Comparison of ENCODE assay signal across 9 mouse cellular contexts in genomic region chr2:84617637-84618515, GRCm38 (mm10). TPM values are rescaled to one million over a fixed set of nuclear protein-coding genes. Genes with fewer than 3 reads are reported as not detected.
DNase-seq lines count a peak whose midpoint lies in the region; ATAC-seq and TF ChIP-seq lines count a peak whose summit lies in the region.
"Had no signal": no experiment of that assay in that cellular context is flagged by ENCODE, and none has a peak within 500 bp of the region (broad histone marks: within the 10 kb centered on the region; RNA-seq: fewer than 3 reads in every experiment).

No protein-coding gene starts in this region.

- H3K27me3 ChIP-seq in forebrain, embryonic 13.5 days, result no peaks in the 10 kb centered on the region
- no peaks in the 10 kb centered on the region for H3K27me3 ChIP-seq in splenic B cell, adult 2 months (ENCODE audit: control insufficient read depth, insufficient read depth, low read length, poor library complexity, severe bottlenecking)
- H3K27me3 ChIP-seq: embryonic facial prominence, embryonic 12.5 days had no signal

- H3K4me1 ChIP-seq in lung, adult 2 months (ENCODE audit: control insufficient read depth, insufficient read depth, low read length), result peaks cover 16% of the 10 kb centered on the region
- H3K4me1 ChIP-seq in forebrain, embryonic 13.5 days, result no peaks in the 10 kb centered on the region
- H3K4me1 ChIP-seq: embryonic facial prominence, embryonic 12.5 days had no signal

- WGBS in lung, adult 2 months, result 44% methylated on average over 3 of the region's 3 CpGs
- WGBS in forebrain, embryonic 13.5 days, result 73% methylated on average over 3 of the region's 3 CpGs

- no peak overlapping the region for H3K4me3 ChIP-seq in lung, adult 2 months (replicated peaks; ENCODE audit: extremely low read depth, low read depth, low read length)
- H3K4me3 ChIP-seq in forebrain, embryonic 13.5 days, result no peak overlapping the region
- H3K4me3 ChIP-seq: embryonic facial prominence, embryonic 12.5 days had no signal

- no peaks in the 10 kb centered on the region for H3K9me3 ChIP-seq in forebrain, embryonic 13.5 days (replicated peaks)
- H3K9me3 ChIP-seq: embryonic facial prominence, embryonic 12.5 days had no signal

- peaks cover 71% of the 10 kb centered on the region for H3K36me3 ChIP-seq in forebrain, embryonic 13.5 days (ENCODE audit: poor library complexity, severe bottlenecking)
- H3K36me3 ChIP-seq in splenic B cell, adult 2 months (ENCODE audit: control insufficient read depth, insufficient read depth, low read length, poor library complexity, severe bottlenecking), result no peaks in the 10 kb centered on the region

- DNase-seq in lung, adult 2 months, result no peak
- DNase-seq in lung, adult 18-20 months, result no peak
- peak; percentile 77 for DNase-seq in brain, adult 2 months (ENCODE audit: low read depth, low spot score)
- DNase-seq in lung, postnatal 25 days (ENCODE audit: low spot score), result peak; percentile 76
- peak; percentile 89 for DNase-seq in splenic B cell, adult 2 months (ENCODE audit: low read depth, low spot score)
- no peak for DNase-seq in right cerebral cortex, postnatal 4 days

- H3K27ac ChIP-seq in forebrain, embryonic 13.5 days, result no peak overlapping the region
- H3K27ac ChIP-seq: embryonic facial prominence, embryonic 12.5 days had no signal

- TF ChIP-seq CTCF in lung, adult 2 months (IDR thresholded peaks at IDR 0.05; ENCODE audit: insufficient read depth, low read length), result peak; percentile 25; the same call in 1 of the 2 replicates

- H3K9ac ChIP-seq in forebrain, embryonic 13.5 days, result no peak overlapping the region
- H3K9ac ChIP-seq: embryonic facial prominence, embryonic 12.5 days had no signal

- TF ChIP-seq POLR2A in lung, adult 2 months (IDR thresholded peaks at IDR 0.05; ENCODE audit: borderline replicate concordance, extremely low read depth, low read depth, low read length), result no peak

- peak; percentile 73 for ATAC-seq in forebrain, embryonic 13.5 days
- ATAC-seq in inflammation-experienced regulatory T-cells, adult 6 months, result peak; percentile 96

- no peak overlapping the region for H3K4me2 ChIP-seq in forebrain, embryonic 13.5 days
- H3K4me2 ChIP-seq: embryonic facial prominence, embryonic 12.5 days had no signal

RNA-seq across cellular contexts. Expression of gene Ctnnd1, which starts 32.7 kb away (rescaled TPM):
- polyA plus RNA-seq in lung, adult 2 months (2012; rRNA removed), result 86.2 and 130 TPM in 2 replicates
- polyA plus RNA-seq in forebrain, embryonic 13.5 days (2015; fragmentation: Nextera tagmentation; extraction: Ambion mirVana), result 31.6 and 32.8 TPM in 2 replicates
- under 1 TPM; 0.35 to 0.97 (median 0.62) TPM for polyA plus RNA-seq in inflammation-experienced regulatory T-cells, adult 6 months (2017; shearing (Covaris generic))

RNA-seq across cellular contexts. Expression of gene Btbd18, which starts 41.0 kb away (rescaled TPM):
- 0.05 TPM in 1 of 2 replicates, not detected in the other for polyA plus RNA-seq in lung, adult 2 months (2012; rRNA removed)
- polyA plus RNA-seq in forebrain, embryonic 13.5 days (2015; fragmentation: Nextera tagmentation; extraction: Ambion mirVana), result 0.25 and 0.31 TPM in 2 replicates
- under 1 TPM; 0.43 to 0.73 (median 0.64) TPM for polyA plus RNA-seq in inflammation-experienced regulatory T-cells, adult 6 months (2017; shearing (Covaris generic))

RNA-seq across cellular contexts. Expression of gene Selenoh, which starts 52.7 kb away (rescaled TPM):
- polyA plus RNA-seq in lung, adult 2 months (2012; rRNA removed), result 40.4 and 51.7 TPM in 2 replicates
- polyA plus RNA-seq in forebrain, embryonic 13.5 days (2015; fragmentation: Nextera tagmentation; extraction: Ambion mirVana), result 418 and 438 TPM in 2 replicates
- polyA plus RNA-seq in inflammation-experienced regulatory T-cells, adult 6 months (2017; shearing (Covaris generic)), result 100 to 1,000 TPM; 113 to 247 (median 134) TPM

RNA-seq across cellular contexts. Expression of gene Gm28635, which starts 60.0 kb away (rescaled TPM):
- not detected in 2 replicates for polyA plus RNA-seq in lung, adult 2 months (2012; rRNA removed)
- not detected in 2 replicates for polyA plus RNA-seq in forebrain, embryonic 13.5 days (2015; fragmentation: Nextera tagmentation; extraction: Ambion mirVana)
- polyA plus RNA-seq in inflammation-experienced regulatory T-cells, adult 6 months (2017; shearing (Covaris generic)), result not detected
- polyA plus RNA-seq: embryonic facial prominence, embryonic 12.5 days had no signal

Comparison
In these comparisons a context has a peak if more than half of its experiments do, and no peak if none do; other contexts are left out.
1. DNase-seq: peak in brain, adult 2 months (single experiment), lung, postnatal 25 days (single experiment) and splenic B cell, adult 2 months (single experiment); none in lung, adult 2 months (single experiment), lung, adult 18-20 months (0 of 2) and right cerebral cortex, postnatal 4 days (single experiment).
2. RNA of gene Ctnnd1, which starts 32.7 kb away (polyA plus RNA-seq): 86.2 to 130 TPM in lung, adult 2 months and 31.6 to 32.8 TPM in forebrain, embryonic 13.5 days; 0.35 to 0.97 TPM in inflammation-experienced regulatory T-cells, adult 6 months; every median in the first group is over 10 times any median in the second.